Mouse (Mus musculus) C2C12 (cell line): ENCODE measurements around the gene Car12. TPM values are rescaled to one million over a fixed set of nuclear protein-coding genes. Genes with fewer than 3 reads are reported as not detected.

Experiments used
- H3K27me3 ChIP-seq: one replicate; pipeline ENCODE4 v1.6.1; 2011; ENCODE audit not compliant: control insufficient read depth, insufficient read depth, insufficient read length
- H3K36me3 ChIP-seq: one replicate; pipeline ENCODE4 v1.6.1; 2011; ENCODE audit not compliant: control insufficient read depth, insufficient read depth
- H3K4me3 ChIP-seq: one replicate; pipeline ENCODE4 v1.5.1; 2011; ENCODE audit warnings: mild to moderate bottlenecking, control low read depth; ENCODE audit not compliant: poor library complexity, insufficient read depth, severe bottlenecking
- H3K79me2 ChIP-seq: one replicate; pipeline ENCODE4 v1.6.1; 2011; ENCODE audit not compliant: control insufficient read depth, insufficient read depth
- H3K79me3 ChIP-seq: one replicate; pipeline ENCODE4 v1.6.1; 2011; ENCODE audit warnings: low read depth, control low read depth
- H3ac ChIP-seq: one replicate; pipeline ENCODE3; 2011; ENCODE audit warnings: low read depth; ENCODE audit not compliant: control insufficient read depth, insufficient read length
- CEBPB ChIP-seq: IDR thresholded peaks from one replicate; pipeline ENCODE4 v1.6.1; 2011; ENCODE audit warnings: low read depth, mild to moderate bottlenecking, control low read depth, moderate library complexity
- CTCF ChIP-seq: IDR thresholded peaks from one replicate; pipeline ENCODE4 v1.5.1; 2011; ENCODE audit not compliant: control insufficient read depth, insufficient read depth, insufficient read length
- FOSL1 ChIP-seq: IDR thresholded peaks from one replicate; pipeline ENCODE4 v1.8.0; 2011; ENCODE audit warnings: mild to moderate bottlenecking, low read length; ENCODE audit not compliant: poor library complexity, insufficient read depth, severe bottlenecking
- MAX ChIP-seq: IDR thresholded peaks from one replicate; pipeline ENCODE4 v1.6.1; 2011; ENCODE audit warnings: mild to moderate bottlenecking, control low read depth
- MYOD1 ChIP-seq: IDR thresholded peaks from one replicate; pipeline ENCODE4 v1.6.1; 2011; ENCODE audit warnings: low read depth; ENCODE audit not compliant: control insufficient read depth, insufficient read length
- MYOG ChIP-seq: IDR thresholded peaks from one replicate; pipeline ENCODE4 v1.6.1; 2011; ENCODE audit not compliant: control insufficient read depth, insufficient read length; ENCODE audit errors: extremely low read depth
- USF1 ChIP-seq: IDR thresholded peaks from one replicate; pipeline ENCODE4 v1.6.1; 2011; ENCODE audit warnings: low read depth, mild to moderate bottlenecking, control low read depth, moderate library complexity
- polyA plus RNA-seq: library from polyadenylated mRNA; unstranded; fragments of >200 nt; fragmentation: generic; extraction: Trizol; gene quantifications from one replicate; pipeline ENCODE4 v1.2.1, GENCODE M21; 2012; ENCODE audit warnings: missing spikeins

Gene Car12
- polyA plus RNA-seq, 1 experiment, result 0.06 TPM

DNA sequence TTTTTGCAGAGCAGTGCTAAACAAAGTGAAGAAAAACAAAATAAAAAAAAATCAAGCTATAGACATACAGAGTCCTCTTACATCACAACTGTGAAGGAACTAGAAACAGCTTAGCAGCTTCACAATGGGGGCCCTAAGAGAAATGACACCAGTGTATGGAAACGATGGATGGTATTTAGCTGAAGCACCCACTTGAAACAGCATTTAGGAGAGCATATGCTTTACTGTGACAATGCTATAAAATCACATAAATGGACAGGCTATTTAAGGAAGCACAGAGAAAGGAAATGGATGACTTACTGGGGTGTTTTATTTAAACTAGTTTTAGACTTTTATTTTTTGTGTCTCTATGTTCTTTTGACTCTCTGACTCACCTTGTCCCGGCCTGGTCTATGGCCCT, 25.8 kb upstream of the Car12 start:
- H3K79me3 ChIP-seq, result no peaks in the 10 kb centered on the region
- no peaks in the 10 kb centered on the region for H3K79me2 ChIP-seq
- H3K27me3 ChIP-seq, result no peaks in the 10 kb centered on the region
- H3K36me3 ChIP-seq, result no peaks in the 10 kb centered on the region
- no peak overlapping the region for H3K4me3 ChIP-seq
- no peak overlapping the region for H3ac ChIP-seq
- no peak for TF ChIP-seq CEBPB
- no peak for TF ChIP-seq CTCF
- no peak for TF ChIP-seq FOSL1
- no peak for TF ChIP-seq MYOG
- TF ChIP-seq MAX, result no peak
- TF ChIP-seq MYOD1, result no peak
- no peak for TF ChIP-seq USF1

DNA sequence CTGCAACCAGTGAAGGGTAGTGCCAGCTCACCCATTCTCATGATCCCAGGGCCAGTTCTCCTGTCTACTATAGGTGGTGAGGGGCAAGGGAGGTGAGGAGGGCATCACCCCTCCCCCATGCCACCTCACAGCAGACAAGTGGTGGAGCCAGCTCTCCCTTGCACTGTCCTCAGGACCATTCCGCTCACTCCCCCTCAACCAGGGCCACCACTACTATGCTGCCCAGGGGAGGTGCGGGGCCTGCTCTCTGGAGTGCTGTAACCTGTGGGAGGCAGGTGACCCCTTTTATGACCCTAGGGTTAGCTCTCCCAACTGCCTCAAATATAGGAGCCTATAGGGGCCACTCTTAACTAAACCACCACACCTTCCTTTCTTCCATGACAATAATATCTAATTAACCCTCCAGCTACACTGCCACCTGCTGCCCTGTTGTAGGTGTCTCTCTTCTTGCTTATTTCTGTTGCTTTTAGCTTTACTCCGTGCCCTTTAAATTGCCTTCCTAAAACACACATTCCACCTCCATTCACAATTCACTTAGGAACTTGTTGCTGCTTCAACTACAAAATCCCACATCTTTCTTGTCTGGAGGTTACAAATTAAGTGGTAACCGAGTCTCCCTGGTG, 21.7 kb upstream of the Car12 start:
- no peak overlapping the region for H3ac ChIP-seq
- H3K27me3 ChIP-seq, result no peaks in the 10 kb centered on the region
- TF ChIP-seq MYOD1, result no peak
- TF ChIP-seq MAX, result no peak
- TF ChIP-seq FOSL1, result no peak
- TF ChIP-seq CTCF, result no peak
- no peak for TF ChIP-seq MYOG
- no peak for TF ChIP-seq CEBPB
- TF ChIP-seq USF1, result no peak
- no peaks in the 10 kb centered on the region for H3K79me3 ChIP-seq
- no peak overlapping the region for H3K4me3 ChIP-seq
- no peaks in the 10 kb centered on the region for H3K36me3 ChIP-seq
- H3K79me2 ChIP-seq, result no peaks in the 10 kb centered on the region

DNA sequence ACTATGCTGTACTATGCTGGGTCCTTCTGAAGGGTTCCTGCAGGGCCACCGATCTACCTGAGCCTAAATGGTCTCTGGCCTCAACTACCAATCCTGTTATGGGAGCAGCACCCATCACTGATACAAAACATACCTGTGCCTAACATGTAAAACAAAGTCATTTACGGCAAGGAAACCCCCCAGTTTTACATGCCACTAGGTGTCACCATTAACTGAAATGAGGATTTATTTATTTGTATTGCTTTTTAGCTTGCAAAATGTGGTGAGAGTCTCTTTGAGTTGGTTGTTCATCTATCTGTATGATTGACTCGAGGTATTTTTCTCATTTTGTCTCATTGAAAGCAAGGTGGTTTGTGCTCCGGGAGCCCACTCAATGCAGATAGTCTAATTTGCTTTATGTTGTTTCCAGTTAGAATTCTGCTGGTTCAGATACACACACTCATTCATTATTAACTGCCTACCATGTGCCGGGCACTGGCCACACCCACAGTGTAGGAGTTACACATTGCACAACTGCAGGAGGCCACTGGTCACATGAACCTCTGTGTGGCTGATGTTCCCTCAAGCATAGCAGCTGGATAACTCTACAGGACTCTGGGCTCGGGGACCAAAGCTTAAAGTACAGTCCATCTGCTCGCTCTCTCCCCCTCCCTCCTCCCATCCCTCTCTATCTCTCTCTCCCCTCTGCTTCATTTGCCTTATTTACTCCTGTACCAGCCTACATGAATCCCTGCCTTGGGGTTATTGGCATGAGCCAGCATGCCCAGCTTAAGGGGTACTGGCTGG, 15.9 kb upstream of the Car12 start:
- Histone ChIP-seq H3K4me3 (no peak overlapping the region), H3K36me3 (no peaks in the 10 kb centered on the region), H3K79me3 (no peaks in the 10 kb centered on the region), H3K79me2 (no peaks in the 10 kb centered on the region), H3ac (no peak overlapping the region), H3K27me3 (no peaks in the 10 kb centered on the region)
- TF ChIP-seq CEBPB, result peak; percentile 60
- TF ChIP-seq MAX, result no peak
- TF ChIP-seq USF1, result no peak

DNA sequence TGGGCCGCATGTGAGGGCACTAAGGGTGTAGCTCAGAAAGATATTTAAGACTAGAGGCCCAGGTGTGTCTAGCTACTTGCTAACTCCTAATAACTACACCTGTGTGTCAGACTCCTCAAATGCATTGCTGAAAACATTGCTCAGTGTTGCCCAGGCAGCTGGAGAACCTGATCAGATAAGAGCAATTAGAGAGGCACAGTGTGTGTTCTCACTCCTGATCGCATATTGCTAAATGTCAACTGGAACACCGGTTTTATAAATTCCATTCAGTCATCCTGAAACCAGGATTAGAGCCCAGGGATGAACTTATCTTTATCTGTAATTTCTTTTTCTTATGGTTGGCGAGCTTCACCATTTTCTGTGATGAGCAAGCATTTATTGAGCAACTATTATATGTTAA, 13.7 kb upstream of the Car12 start:
- TF ChIP-seq MAX (no peak), FOSL1 (no peak), CEBPB (no peak), MYOG (no peak), CTCF (no peak), MYOD1 (no peak), USF1 (no peak)
- H3K79me3 ChIP-seq, result no peaks in the 10 kb centered on the region
- H3K27me3 ChIP-seq, result no peaks in the 10 kb centered on the region
- no peak overlapping the region for H3K4me3 ChIP-seq
- no peaks in the 10 kb centered on the region for H3K36me3 ChIP-seq
- no peaks in the 10 kb centered on the region for H3K79me2 ChIP-seq
- no peak overlapping the region for H3ac ChIP-seq

DNA sequence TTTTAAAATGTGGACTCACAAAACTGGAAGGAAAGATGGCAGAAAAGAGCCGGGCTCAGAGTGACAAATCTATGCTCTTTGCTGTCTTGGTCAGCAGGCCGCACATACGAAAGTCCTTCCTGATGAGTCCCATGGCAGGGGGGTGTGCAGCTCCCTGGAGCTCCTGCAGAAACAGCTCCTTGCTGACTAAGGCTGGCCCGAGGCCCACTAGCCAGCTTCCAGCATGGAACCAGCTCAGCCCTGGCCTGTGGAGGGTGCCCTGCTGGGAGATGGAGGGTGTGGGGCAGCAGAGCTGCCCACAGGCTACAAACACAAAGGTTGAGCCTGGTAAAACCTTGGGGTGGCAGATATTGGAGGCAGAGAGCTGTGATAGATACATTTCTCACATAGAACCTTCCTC, 10.5 kb upstream of the Car12 start:
- Histone ChIP-seq H3K79me2 (no peaks in the 10 kb centered on the region), H3ac (no peak overlapping the region), H3K36me3 (no peaks in the 10 kb centered on the region), H3K27me3 (no peaks in the 10 kb centered on the region), H3K79me3 (no peaks in the 10 kb centered on the region), H3K4me3 (no peak overlapping the region)
- no peak for TF ChIP-seq CEBPB

DNA sequence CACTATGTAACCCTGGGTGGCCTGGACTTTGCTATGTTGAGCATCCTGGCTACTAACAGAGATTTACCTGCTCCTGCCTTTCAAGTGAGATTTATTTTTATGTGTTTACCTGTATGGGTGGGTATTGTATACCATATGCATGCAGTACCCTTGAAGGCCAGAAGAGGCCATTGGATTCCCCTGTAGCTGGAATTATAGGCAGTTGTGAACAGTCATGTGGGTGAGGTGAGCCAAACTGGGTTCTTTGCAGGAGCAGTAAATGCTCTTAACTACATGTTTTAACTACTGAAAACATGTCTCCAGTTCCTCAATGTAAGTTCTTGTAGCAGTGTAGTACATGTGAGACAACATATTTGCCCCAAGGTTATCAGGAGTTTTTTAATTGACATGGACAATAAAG, 8.1 kb upstream of the Car12 start:
- no peak overlapping the region for H3K4me3 ChIP-seq
- TF ChIP-seq MAX, result no peak
- no peak for TF ChIP-seq CTCF
- no peak for TF ChIP-seq MYOD1
- TF ChIP-seq MYOG, result no peak
- no peak for TF ChIP-seq CEBPB
- no peak for TF ChIP-seq FOSL1
- no peak for TF ChIP-seq USF1

More for the DNA sequence above, 8.1 kb upstream of the Car12 start:
- Histone ChIP-seq H3K36me3 (no peaks in the 10 kb centered on the region), H3ac (no peak overlapping the region), H3K79me2 (no peaks in the 10 kb centered on the region), H3K79me3 (no peaks in the 10 kb centered on the region), H3K27me3 (no peaks in the 10 kb centered on the region)
